Mouse (Mus musculus): ENCODE results near the gene Zyg11b. TPM values are rescaled to one million over a fixed set of nuclear protein-coding genes. Genes with fewer than 3 reads are reported as not detected.

Zyg11b gene
- polyA plus RNA-seq, 1 experiment from 2014 or later, result 31.0 TPM

DNA sequence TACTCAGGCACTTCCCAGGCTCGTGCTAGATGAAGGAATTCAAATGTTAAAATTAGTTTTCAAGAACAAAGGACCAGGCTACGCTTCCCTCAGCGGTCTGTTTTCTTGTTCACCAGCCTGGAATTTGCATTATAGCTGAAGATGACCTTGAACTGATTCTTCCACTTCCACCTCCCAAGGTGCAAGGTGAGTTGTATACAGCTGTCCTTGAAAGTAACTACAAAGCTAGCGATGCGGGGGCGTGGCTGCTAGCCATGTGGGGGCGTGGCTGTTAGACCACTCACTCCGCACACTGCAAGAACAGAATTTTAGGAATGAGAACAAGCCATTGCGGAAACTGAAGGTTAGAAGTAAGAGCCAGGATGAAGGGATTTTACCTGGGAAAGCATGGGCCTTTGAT, 81.9 kb downstream of the Zyg11b start:
- Histone ChIP-seq H3K27me3 (peaks cover 32% of the 10 kb centered on the region), H3K4me2 (replicated peaks) (no peak overlapping the region), H3K9ac (replicated peaks) (no peak overlapping the region), H3K4me1 (peaks cover 7% of the 10 kb centered on the region), H3K27ac (replicated peaks) (no peak overlapping the region), H3K4me3 (no peak overlapping the region), H3K9me3 (no peaks in the 10 kb centered on the region), H3K36me3 (no peaks in the 10 kb centered on the region)
- ATAC-seq (replicated peaks), result no peak
- 7% methylated on average over 9 of the region's 9 CpGs for WGBS

DNA sequence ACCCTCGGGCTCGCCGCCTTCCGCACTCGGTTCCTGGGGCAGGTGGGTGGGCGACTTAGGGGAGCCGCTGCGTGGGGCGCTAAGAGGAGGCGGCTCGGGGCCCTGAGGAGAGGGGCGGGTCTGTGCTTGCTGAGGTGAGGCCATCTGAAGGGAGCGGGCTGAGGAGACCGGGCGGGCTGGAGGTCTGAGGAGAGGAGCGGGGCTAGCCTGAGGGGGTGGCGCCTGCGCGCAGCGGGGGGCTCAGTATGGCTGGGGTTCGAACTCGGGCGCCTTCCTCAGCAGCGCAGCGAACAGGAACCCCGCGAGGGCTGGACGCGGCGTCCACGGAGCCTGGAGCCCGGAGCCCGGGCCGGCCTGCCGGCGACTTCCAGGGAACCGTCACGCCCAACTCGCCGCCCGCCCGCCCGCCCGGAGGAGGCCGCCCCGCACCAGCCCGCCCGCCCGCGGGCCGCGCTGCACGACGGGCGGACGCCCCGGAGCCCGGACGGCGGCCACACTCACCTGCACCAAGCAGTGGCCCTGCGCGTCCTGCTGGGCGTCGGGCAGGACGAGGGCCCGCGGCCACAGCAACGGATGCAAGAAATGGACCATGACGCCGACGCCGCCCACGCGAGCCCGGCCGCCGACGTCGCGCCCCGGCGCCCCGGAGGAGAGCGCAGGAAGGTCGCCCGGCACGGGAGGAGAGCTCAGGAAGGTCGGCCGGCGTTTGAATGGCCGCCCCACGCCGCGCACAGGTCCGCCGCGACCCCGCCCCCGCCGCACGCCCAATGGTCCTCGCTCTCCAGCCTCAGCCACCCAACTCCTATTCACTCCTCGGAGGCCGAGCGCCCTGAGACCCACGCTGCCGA, 83.3 kb downstream of the Zyg11b start, which contains the start of gene Zyg11a:
TSS of gene Zyg11a (minus strand) at position 717 of the 848 bp plus-strand sequence.
- peaks cover 32% of the 10 kb centered on the region for H3K27me3 ChIP-seq
- H3K36me3 ChIP-seq, result no peaks in the 10 kb centered on the region
- H3K9me3 ChIP-seq, result no peaks in the 10 kb centered on the region
- peak within 1 kb of the TSS; percentile 47 for H3K4me2 ChIP-seq (replicated peaks)
- peaks cover 7% of the 10 kb centered on the region for H3K4me1 ChIP-seq
- WGBS, result 2% methylated on average over 103 of the region's 107 CpGs
- no peak within 1 kb of the TSS for H3K27ac ChIP-seq (replicated peaks)
- ATAC-seq (replicated peaks), result 0 out of 2 replicates have a peak, but pooled peaks have one; percentile 26
- no peak within 1 kb of the TSS for H3K9ac ChIP-seq (replicated peaks)
- H3K4me3 ChIP-seq, result peak within 1 kb of the TSS; percentile 41

DNA sequence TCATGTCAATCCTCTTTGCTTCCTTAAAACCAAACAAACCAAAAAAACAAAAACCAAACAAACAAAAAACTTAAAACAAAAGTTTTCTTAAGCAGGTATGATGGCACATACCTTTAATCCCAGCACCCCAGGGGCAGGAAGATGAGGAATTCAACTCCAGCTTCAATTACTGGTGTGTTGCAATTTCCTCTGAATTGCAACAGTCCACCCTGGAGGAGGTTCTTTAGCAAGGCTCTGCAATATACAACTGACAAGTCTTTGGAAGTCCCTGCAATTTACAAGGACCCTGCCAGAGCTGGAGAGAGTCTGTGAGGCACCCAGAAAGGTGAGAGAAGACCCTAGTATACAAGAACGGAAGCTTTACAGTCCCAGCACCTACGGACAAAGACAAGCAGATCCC, 87.9 kb downstream of the Zyg11b start:
- no peaks in the 10 kb centered on the region for H3K9me3 ChIP-seq
- H3K4me3 ChIP-seq, result no peak overlapping the region
- H3K4me1 ChIP-seq, result peaks cover 7% of the 10 kb centered on the region
- WGBS, result 88% methylated on average over 2 of the region's 2 CpGs
- no peak overlapping the region for H3K9ac ChIP-seq (replicated peaks)
- H3K27me3 ChIP-seq, result peaks cover 18% of the 10 kb centered on the region
- no peak for ATAC-seq (replicated peaks)
- H3K27ac ChIP-seq (replicated peaks), result no peak overlapping the region
- no peak overlapping the region for H3K4me2 ChIP-seq (replicated peaks)
- no peaks in the 10 kb centered on the region for H3K36me3 ChIP-seq

DNA sequence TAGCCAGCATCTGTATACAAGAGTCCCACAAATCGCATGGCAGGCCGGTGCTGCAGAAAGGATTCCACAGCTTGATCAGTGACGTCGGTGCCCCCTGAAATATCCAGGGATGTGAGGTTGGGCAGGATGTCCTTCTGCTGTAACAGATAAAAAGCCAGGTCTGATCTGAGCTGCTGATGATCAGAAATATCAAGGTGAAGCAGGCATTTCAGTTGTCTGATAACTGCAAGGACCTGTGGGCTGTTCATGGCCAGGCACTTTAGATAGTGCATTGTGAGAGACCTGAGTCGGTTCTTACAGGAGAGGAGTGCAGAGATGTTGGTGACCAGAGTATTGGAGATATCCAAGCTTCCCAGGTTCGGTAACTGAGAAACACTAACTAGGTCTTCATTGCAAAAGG, 96.3 kb downstream of the Zyg11b start:
- H3K27me3 ChIP-seq, result no peaks in the 10 kb centered on the region
- no peaks in the 10 kb centered on the region for H3K36me3 ChIP-seq
- H3K4me3 ChIP-seq, result no peak overlapping the region
- no peak overlapping the region for H3K9ac ChIP-seq (replicated peaks)
- H3K4me2 ChIP-seq (replicated peaks), result no peak overlapping the region
- WGBS, result 90% methylated on average over 6 of the region's 6 CpGs
- ATAC-seq (replicated peaks), result no peak
- no peak overlapping the region for H3K27ac ChIP-seq (replicated peaks)
- H3K9me3 ChIP-seq, result no peaks in the 10 kb centered on the region
- no peaks in the 10 kb centered on the region for H3K4me1 ChIP-seq

DNA sequence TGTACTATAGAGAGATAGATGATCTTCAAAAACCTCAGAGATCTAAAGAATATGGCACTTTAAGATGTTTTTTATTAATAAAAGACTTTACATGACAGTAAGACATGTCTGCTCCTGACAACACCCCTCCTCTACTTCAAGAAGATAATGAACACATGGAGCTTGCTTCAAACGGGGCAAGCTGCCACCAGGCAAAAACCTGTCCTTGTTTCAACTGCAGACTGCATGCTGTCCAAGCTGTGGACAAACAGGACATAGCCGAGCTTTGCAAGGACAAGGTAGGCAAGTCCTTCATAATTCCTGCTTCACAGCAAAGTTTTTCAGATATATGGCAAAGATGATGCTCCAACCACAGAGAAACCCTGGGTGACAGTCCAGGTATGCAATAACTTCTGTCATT, 101.7 kb downstream of the Zyg11b start:
- Histone ChIP-seq H3K9ac (replicated peaks) (no peak overlapping the region), H3K4me1 (no peaks in the 10 kb centered on the region), H3K27ac (replicated peaks) (no peak overlapping the region), H3K9me3 (no peaks in the 10 kb centered on the region), H3K27me3 (no peaks in the 10 kb centered on the region), H3K36me3 (no peaks in the 10 kb centered on the region), H3K4me2 (replicated peaks) (no peak overlapping the region), H3K4me3 (no peak overlapping the region)
- WGBS, result 70% methylated on average over 2 of the region's 2 CpGs
- no peak for ATAC-seq (replicated peaks)

DNA sequence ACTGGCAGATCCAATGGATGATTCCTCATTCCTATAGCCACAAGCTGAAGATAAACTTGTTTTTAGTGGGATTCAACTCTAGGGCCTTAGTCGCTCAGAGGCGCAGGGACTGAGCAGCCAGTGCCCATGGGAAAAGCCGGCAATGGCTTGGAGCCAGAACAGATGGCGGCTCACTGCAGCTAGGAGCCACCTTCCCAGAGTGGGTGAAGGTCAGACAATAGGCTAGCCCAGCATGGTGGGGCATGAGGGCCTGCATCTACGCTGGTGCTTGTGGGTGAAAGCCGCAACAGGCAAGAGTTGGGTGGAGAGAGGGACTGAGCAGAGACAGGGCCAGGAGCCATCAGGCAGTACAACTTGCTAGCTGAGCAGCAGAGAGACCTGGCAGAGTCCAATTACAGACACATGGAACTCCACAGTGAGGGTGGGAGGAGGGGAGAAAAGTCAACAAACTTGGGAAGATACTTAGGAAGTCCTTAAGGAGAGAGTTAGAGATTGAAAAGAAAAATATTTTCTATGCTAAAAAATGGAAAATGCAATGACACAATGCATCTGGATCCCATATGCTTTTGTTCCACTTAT, 104.5 kb downstream of the Zyg11b start:
- ATAC-seq (replicated peaks), result no peak
- no peaks in the 10 kb centered on the region for H3K9me3 ChIP-seq
- no peak overlapping the region for H3K4me2 ChIP-seq (replicated peaks)
- H3K9ac ChIP-seq (replicated peaks), result no peak overlapping the region
- WGBS, result 70% methylated on average over 6 of the region's 6 CpGs
- H3K36me3 ChIP-seq, result no peaks in the 10 kb centered on the region
- no peak overlapping the region for H3K27ac ChIP-seq (replicated peaks)
- no peaks in the 10 kb centered on the region for H3K27me3 ChIP-seq
- no peak overlapping the region for H3K4me3 ChIP-seq
- no peaks in the 10 kb centered on the region for H3K4me1 ChIP-seq

DNA sequence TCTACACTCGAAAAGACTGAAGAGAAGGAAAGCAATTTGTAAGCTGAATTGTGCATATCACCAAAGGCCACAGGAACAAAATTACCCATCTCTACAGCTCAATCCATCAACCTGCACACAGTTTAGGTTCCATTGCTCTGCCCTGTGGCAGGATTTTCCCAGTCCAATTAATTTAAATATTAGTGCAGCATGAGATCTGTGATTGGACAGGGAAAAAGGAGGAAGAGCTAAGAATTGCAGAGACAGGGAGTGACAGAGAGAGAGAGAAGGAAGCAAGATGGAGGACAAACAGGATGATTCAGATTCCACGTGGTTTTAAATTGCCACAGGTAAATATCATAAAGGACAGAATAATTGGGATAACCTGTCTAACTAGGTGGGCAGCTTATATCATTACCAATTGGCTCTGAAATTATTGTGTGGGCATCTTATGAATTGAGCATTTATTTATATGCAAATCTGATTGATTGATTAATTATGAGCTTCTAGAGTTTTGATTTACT, 108.0 kb downstream of the Zyg11b start:
- 73% methylated on average over 2 of the region's 2 CpGs for WGBS
- H3K27me3 ChIP-seq, result no peaks in the 10 kb centered on the region
- no peaks in the 10 kb centered on the region for H3K36me3 ChIP-seq
- H3K9ac ChIP-seq (replicated peaks), result no peak overlapping the region
- no peak overlapping the region for H3K4me2 ChIP-seq (replicated peaks)
- H3K4me1 ChIP-seq, result no peaks in the 10 kb centered on the region
- H3K4me3 ChIP-seq, result no peak overlapping the region
- no peaks in the 10 kb centered on the region for H3K9me3 ChIP-seq
- ATAC-seq (replicated peaks), result no peak
- H3K27ac ChIP-seq (replicated peaks), result no peak overlapping the region

DNA sequence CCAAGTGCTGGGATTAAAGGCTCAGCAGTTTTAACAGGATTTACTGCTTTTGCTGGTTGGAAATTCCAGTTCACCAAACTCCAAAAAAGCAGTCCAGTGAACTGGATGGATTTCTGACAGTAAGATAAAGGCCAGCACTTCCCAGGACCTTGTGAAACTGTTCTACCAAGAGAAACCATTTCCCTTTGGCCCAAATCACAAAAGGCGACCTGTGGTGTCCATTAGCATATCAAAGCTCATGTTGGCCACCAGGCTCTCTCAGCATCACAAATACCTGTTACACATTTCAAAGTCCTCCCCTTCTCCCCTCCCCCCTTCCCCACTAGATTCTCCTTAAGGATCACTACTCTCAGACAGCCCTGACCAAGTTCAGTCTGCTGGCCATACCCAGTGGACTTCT, 118.6 kb downstream of the Zyg11b start:
- no peak overlapping the region for H3K4me3 ChIP-seq
- H3K36me3 ChIP-seq, result no peaks in the 10 kb centered on the region
- H3K4me2 ChIP-seq (replicated peaks), result no peak overlapping the region
- H3K27me3 ChIP-seq, result no peaks in the 10 kb centered on the region
- no peaks in the 10 kb centered on the region for H3K4me1 ChIP-seq
- H3K27ac ChIP-seq (replicated peaks), result no peak overlapping the region
- no peak overlapping the region for H3K9ac ChIP-seq (replicated peaks)
- H3K9me3 ChIP-seq, result no peaks in the 10 kb centered on the region
- ATAC-seq (replicated peaks), result no peak
- WGBS, result 43% methylated on average over 1 of the region's 1 CpGs

Other genes starting within 250 kb of the Zyg11b start
- 0.14 and 0.33 TPM in 2 replicates for gene Podn, start 204.7 kb downstream of the Zyg11b start, polyA plus RNA-seq (2015; fragmentation: Nextera tagmentation; extraction: Ambion mirVana)
- gene Scp2, start 156.1 kb downstream of the Zyg11b start, polyA plus RNA-seq (2015; fragmentation: Nextera tagmentation; extraction: Ambion mirVana), result 206 and 214 TPM in 2 replicates
- gene Echdc2, start 135.7 kb downstream of the Zyg11b start, polyA plus RNA-seq (2015; fragmentation: Nextera tagmentation; extraction: Ambion mirVana), result 10.0 and 10.4 TPM in 2 replicates
- gene Zyg11a, start 83.0 kb downstream of the Zyg11b start, polyA plus RNA-seq (2015; fragmentation: Nextera tagmentation; extraction: Ambion mirVana), result not detected in 2 replicates
- 47.1 and 48.9 TPM in 2 replicates for gene Coa7, start 27.0 kb upstream of the Zyg11b start, polyA plus RNA-seq (2015; fragmentation: Nextera tagmentation; extraction: Ambion mirVana)
- 0.79 and 1.7 TPM in 2 replicates for gene Shisal2a, start 82.3 kb upstream of the Zyg11b start, polyA plus RNA-seq (2015; fragmentation: Nextera tagmentation; extraction: Ambion mirVana)
- 25.3 and 28.2 TPM in 2 replicates for gene Gpx7, start 105.9 kb upstream of the Zyg11b start, polyA plus RNA-seq (2015; fragmentation: Nextera tagmentation; extraction: Ambion mirVana)
- 75.7 and 77.1 TPM in 2 replicates for gene Tut4, start 158.3 kb upstream of the Zyg11b start, polyA plus RNA-seq (2015; fragmentation: Nextera tagmentation; extraction: Ambion mirVana)